Mouse (Mus musculus): ENCODE measurements around the gene Mosmo.

Gene Mosmo

GRCm38 (mm10) chr7:120677001-120677643 lies at the start of gene Mosmo:
Mosmo (plus strand) TSS chr7:120677618.
- DNase-seq (ENCODE audit: low spot score in 2 of 2), result peak; percentile 40 to 62

GRCm38 (mm10) chr7:120632518-120632917 lies 44.9 kb upstream of the Mosmo start:
- no peak for DNase-seq (ENCODE audit: low spot score in 2 of 2)

GRCm38 (mm10) chr7:120634301-120634700 lies 43.1 kb upstream of the Mosmo start:
- DNase-seq (ENCODE audit: low spot score in 2 of 2), result no peak

GRCm38 (mm10) chr7:120634711-120635361 lies 42.6 kb upstream of the Mosmo start, which contains the start of gene Uqcrc2:
Uqcrc2 (plus strand) TSS chr7:120635176.
- DNase-seq (ENCODE audit: low spot score in 2 of 2), result peak; percentile 76 to 86

GRCm38 (mm10) chr7:120635362-120635781 lies 42.0 kb upstream of the Mosmo start:
- no peak for DNase-seq (ENCODE audit: low spot score in 2 of 2)

GRCm38 (mm10) chr7:120635821-120636220 lies 41.6 kb upstream of the Mosmo start:
- DNase-seq (ENCODE audit: low spot score in 2 of 2), result no peak

- DNase-seq (ENCODE audit: low spot score in 2 of 2), result no peak
Measured at GRCm38 (mm10) chr7:120643217-120643616, 34.2 kb upstream of the Mosmo start.

- no peak for DNase-seq (ENCODE audit: low spot score in 2 of 2)
Measured at GRCm38 (mm10) chr7:120647849-120648248, 29.6 kb upstream of the Mosmo start.

- no peak for DNase-seq (ENCODE audit: low spot score in 2 of 2)
Measured at GRCm38 (mm10) chr7:120662079-120662478, 15.3 kb upstream of the Mosmo start.

GRCm38 (mm10) chr7:120670153-120670875 lies 7.1 kb upstream of the Mosmo start, which contains the start of gene Pdzd9:
Pdzd9 (minus strand) TSS chr7:120670343.
- peak; percentile 60 to 71 for DNase-seq (ENCODE audit: low spot score in 2 of 2)

GRCm38 (mm10) chr7:120671271-120671670 lies 6.1 kb upstream of the Mosmo start:
- DNase-seq (ENCODE audit: low spot score in 2 of 2), result no peak

GRCm38 (mm10) chr7:120677764-120678531 lies 530 bp downstream of the Mosmo start:
- peak; percentile 27 to 32 for DNase-seq (ENCODE audit: low spot score in 2 of 2)

- no peak for DNase-seq (ENCODE audit: low spot score in 2 of 2)
Measured at GRCm38 (mm10) chr7:120679023-120679422, 1.6 kb downstream of the Mosmo start.

- DNase-seq (ENCODE audit: low spot score in 2 of 2), result no peak
Measured at GRCm38 (mm10) chr7:120682002-120682401, 4.6 kb downstream of the Mosmo start.

- DNase-seq (ENCODE audit: low spot score in 2 of 2), result no peak
Measured at GRCm38 (mm10) chr7:120684731-120685161, 7.3 kb downstream of the Mosmo start.

GRCm38 (mm10) chr7:120685227-120685626 lies 7.8 kb downstream of the Mosmo start:
- no peak for DNase-seq (ENCODE audit: low spot score in 2 of 2)

GRCm38 (mm10) chr7:120690634-120691033 lies 13.2 kb downstream of the Mosmo start:
- DNase-seq (ENCODE audit: low spot score in 2 of 2), result no peak

GRCm38 (mm10) chr7:120693831-120694375 lies 16.5 kb downstream of the Mosmo start:
- DNase-seq (ENCODE audit: low spot score in 2 of 2), result no peak

GRCm38 (mm10) chr7:120695196-120695595 lies 17.8 kb downstream of the Mosmo start:
- no peak for DNase-seq (ENCODE audit: low spot score in 2 of 2)

- DNase-seq (ENCODE audit: low spot score in 2 of 2), result no peak
Measured at GRCm38 (mm10) chr7:120695641-120696040, 18.2 kb downstream of the Mosmo start.

- no peak for DNase-seq (ENCODE audit: low spot score in 2 of 2)
Measured at GRCm38 (mm10) chr7:120696331-120696730, 18.9 kb downstream of the Mosmo start.

All from urinary bladder, postnatal 36 days (tissue).